Comparison of ENCODE assay signal across 21 mouse cellular contexts in the genomic region with DNA sequence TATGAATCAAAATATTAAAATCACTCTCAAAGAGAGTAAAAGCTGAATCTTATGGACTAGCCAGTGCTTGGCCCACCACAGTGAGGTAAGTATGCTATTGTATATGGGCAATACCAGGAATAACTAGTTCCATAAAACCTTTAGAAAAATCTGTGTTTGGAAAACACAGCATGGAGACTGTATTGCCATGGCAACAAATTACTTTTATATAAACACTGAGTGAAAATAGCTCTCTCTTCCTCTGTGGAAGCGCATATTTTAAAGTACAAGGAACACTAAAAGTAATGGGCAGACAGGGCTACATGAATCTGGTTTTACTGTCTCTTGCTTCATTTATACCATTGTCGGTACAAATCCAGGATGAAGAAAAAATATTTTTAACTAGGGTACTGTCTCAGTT.
A peak's percentile ranks its signal among the peaks of the same experiment; 100 is the strongest.
DNase-seq lines count a peak whose midpoint lies in the region; ATAC-seq and TF ChIP-seq lines count a peak whose summit lies in the region.
"Had no signal": no experiment of that assay in that cellular context is flagged by ENCODE, and none has a peak within 500 bp of the region (broad histone marks: within the 10 kb centered on the region; RNA-seq: fewer than 3 reads in every experiment).

No protein-coding gene starts in this region.

- no peaks in the 10 kb centered on the region for H3K36me3 ChIP-seq in embryonic facial prominence, embryonic 11.5 days (replicated peaks; ENCODE audit: control insufficient read depth, insufficient read depth, low read depth, low read length)
- H3K36me3 ChIP-seq in embryonic facial prominence, embryonic 10.5 days (replicated peaks): no peaks in the 10 kb centered on the region
- H3K36me3 ChIP-seq in hindbrain, embryonic 16.5 days (ENCODE audit: control insufficient read depth, insufficient read depth, low read length): no peaks in the 10 kb centered on the region
- no peaks in the 10 kb centered on the region for H3K36me3 ChIP-seq in hindbrain, embryonic 10.5 days
- H3K36me3 ChIP-seq in lung, embryonic 14.5 days (ENCODE audit: insufficient read depth): no peaks in the 10 kb centered on the region
- H3K36me3 ChIP-seq: embryonic facial prominence, embryonic 12.5 days; limb, embryonic 13.5 days; liver, embryonic 12.5 days had no signal

- no peak overlapping the region for H3K4me2 ChIP-seq in embryonic facial prominence, embryonic 11.5 days (ENCODE audit: low read depth, low read length)
- no peak overlapping the region for H3K4me2 ChIP-seq in hindbrain, embryonic 16.5 days (ENCODE audit: low read length)
- H3K4me2 ChIP-seq in lung, embryonic 14.5 days: no peak overlapping the region
- H3K4me2 ChIP-seq: embryonic facial prominence, embryonic 12.5 days; limb, embryonic 13.5 days; liver, embryonic 12.5 days had no signal

- no peak overlapping the region for H3K27ac ChIP-seq in embryonic facial prominence, embryonic 11.5 days (replicated peaks; ENCODE audit: low read depth, low read length)
- H3K27ac ChIP-seq in embryonic facial prominence, embryonic 10.5 days (replicated peaks): no peak overlapping the region
- H3K27ac ChIP-seq in hindbrain, embryonic 16.5 days (ENCODE audit: low read depth, low read length): no peak overlapping the region
- H3K27ac ChIP-seq in hindbrain, embryonic 10.5 days: no peak overlapping the region
- no peak overlapping the region for H3K27ac ChIP-seq in lung, embryonic 14.5 days (ENCODE audit: low read depth)
- H3K27ac ChIP-seq: embryonic facial prominence, embryonic 12.5 days; gastrocnemius, adult 2 months; kidney, postnatal 0 days; limb, embryonic 13.5 days; liver, embryonic 12.5 days had no signal

- no peaks in the 10 kb centered on the region for H3K4me1 ChIP-seq in embryonic facial prominence, embryonic 11.5 days (ENCODE audit: control insufficient read depth, insufficient read depth, low read length)
- no peaks in the 10 kb centered on the region for H3K4me1 ChIP-seq in embryonic facial prominence, embryonic 10.5 days
- no peaks in the 10 kb centered on the region for H3K4me1 ChIP-seq in hindbrain, embryonic 16.5 days (ENCODE audit: control insufficient read depth, insufficient read depth, low read depth, low read length)
- no peaks in the 10 kb centered on the region for H3K4me1 ChIP-seq in hindbrain, embryonic 10.5 days (replicated peaks)
- no peaks in the 10 kb centered on the region for H3K4me1 ChIP-seq in lung, embryonic 14.5 days (ENCODE audit: insufficient read depth)
- H3K4me1 ChIP-seq: embryonic facial prominence, embryonic 12.5 days; limb, embryonic 13.5 days; liver, embryonic 12.5 days had no signal

- H3K4me3 ChIP-seq in embryonic facial prominence, embryonic 11.5 days (ENCODE audit: low read depth, low read length): no peak overlapping the region
- H3K4me3 ChIP-seq in embryonic facial prominence, embryonic 10.5 days: no peak overlapping the region
- H3K4me3 ChIP-seq in hindbrain, embryonic 16.5 days (ENCODE audit: low read length): no peak overlapping the region
- no peak overlapping the region for H3K4me3 ChIP-seq in hindbrain, embryonic 10.5 days
- no peak overlapping the region for H3K4me3 ChIP-seq in lung, embryonic 14.5 days (ENCODE audit: low read depth, low read length)
- H3K4me3 ChIP-seq: embryonic facial prominence, embryonic 12.5 days; erythroblast, embryonic 14.5 days; gastrocnemius, adult 2 months; limb, embryonic 13.5 days; liver, embryonic 12.5 days had no signal

- TF ChIP-seq CTCF in lung, embryonic 14.5 days (IDR thresholded peaks at IDR 0.05; ENCODE audit: low read depth): no peak

- H3K9ac ChIP-seq in embryonic facial prominence, embryonic 11.5 days (replicated peaks; ENCODE audit: low read length): no peak overlapping the region
- no peak overlapping the region for H3K9ac ChIP-seq in hindbrain, embryonic 16.5 days (ENCODE audit: low read depth, low read length)
- H3K9ac ChIP-seq in lung, embryonic 14.5 days: no peak overlapping the region
- H3K9ac ChIP-seq: embryonic facial prominence, embryonic 12.5 days; limb, embryonic 13.5 days; liver, embryonic 12.5 days had no signal

- DNase-seq in embryonic facial prominence, embryonic 11.5 days (ENCODE audit: low spot score): peak; percentile 8
- DNase-seq in embryonic facial prominence, embryonic 10.5 days (ENCODE audit: low spot score): no peak
- DNase-seq in hindbrain, embryonic 10.5 days (ENCODE audit: low spot score): no peak
- DNase-seq in lung, embryonic 14.5 days: peak; percentile 77
- no peak for DNase-seq in lung, postnatal 36 days
- DNase-seq in brain, embryonic 18.5 days (ENCODE audit: low read depth, low spot score): peak; percentile 36
- DNase-seq: adrenal gland, adult 8-10 months; cerebellum, adult 9-10 months; gastrocnemius, adult 2 months; kidney, adult 2 months; lung, adult 18-20 months; lung, postnatal 4 days; thymus, postnatal 14 days had no signal

- H3K9me3 ChIP-seq in embryonic facial prominence, embryonic 11.5 days (replicated peaks; ENCODE audit: control insufficient read depth, low read length): no peaks in the 10 kb centered on the region
- no peaks in the 10 kb centered on the region for H3K9me3 ChIP-seq in embryonic facial prominence, embryonic 10.5 days
- H3K9me3 ChIP-seq in hindbrain, embryonic 16.5 days (ENCODE audit: control insufficient read depth, low read length): no peaks in the 10 kb centered on the region
- no peaks in the 10 kb centered on the region for H3K9me3 ChIP-seq in hindbrain, embryonic 10.5 days
- no peaks in the 10 kb centered on the region for H3K9me3 ChIP-seq in lung, embryonic 14.5 days (ENCODE audit: low read depth, low read length)
- H3K9me3 ChIP-seq: embryonic facial prominence, embryonic 12.5 days; limb, embryonic 13.5 days; liver, embryonic 12.5 days had no signal

- WGBS in embryonic facial prominence, embryonic 11.5 days: 81% methylated on average over 2 of the region's 2 CpGs
- WGBS in embryonic facial prominence, embryonic 10.5 days: 88% methylated on average over 2 of the region's 2 CpGs
- WGBS in hindbrain, embryonic 16.5 days: 72% methylated on average over 2 of the region's 2 CpGs
- WGBS in hindbrain, embryonic 10.5 days: 91% methylated on average over 2 of the region's 2 CpGs
- 31% methylated on average over 2 of the region's 2 CpGs for WGBS in lung, embryonic 14.5 days

- ATAC-seq in embryonic facial prominence, embryonic 11.5 days (replicated peaks; ENCODE audit: insufficient number of reproducible peaks, low FRiP score, low TSS enrichment, low read depth): no peak
- ATAC-seq in hindbrain, embryonic 16.5 days: peak; percentile 14; the same call in 1 of the 2 replicates
- peak; percentile 76 for ATAC-seq in lung, embryonic 14.5 days (ENCODE audit: insufficient read depth)
- ATAC-seq in megakaryocyte, adult 5-6 weeks (ENCODE audit: poor library complexity, severe bottlenecking): no peak
- ATAC-seq: activated CD4-positive, CD25-positive, alpha-beta regulatory T cell, adult 4 months; liver, embryonic 12.5 days had no signal

- H3K27me3 ChIP-seq in embryonic facial prominence, embryonic 11.5 days (ENCODE audit: control insufficient read depth, insufficient read depth, low read length): no peaks in the 10 kb centered on the region
- no peaks in the 10 kb centered on the region for H3K27me3 ChIP-seq in embryonic facial prominence, embryonic 10.5 days (replicated peaks; ENCODE audit: low read depth, poor library complexity, severe bottlenecking)
- H3K27me3 ChIP-seq in hindbrain, embryonic 16.5 days (replicated peaks; ENCODE audit: control insufficient read depth, insufficient read depth, low read length): no peaks in the 10 kb centered on the region
- H3K27me3 ChIP-seq in hindbrain, embryonic 10.5 days (ENCODE audit: insufficient read depth, poor library complexity, severe bottlenecking): no peaks in the 10 kb centered on the region
- no peaks in the 10 kb centered on the region for H3K27me3 ChIP-seq in lung, embryonic 14.5 days (ENCODE audit: insufficient read depth, low read length)
- H3K27me3 ChIP-seq: embryonic facial prominence, embryonic 12.5 days; limb, embryonic 13.5 days; liver, embryonic 12.5 days had no signal

Comparison
In these comparisons a context has a peak if more than half of its experiments do, and no peak if none do; other contexts are left out.
1. DNase-seq: peak in embryonic facial prominence, embryonic 11.5 days (single experiment), lung, embryonic 14.5 days (single experiment) and brain, embryonic 18.5 days (single experiment); none in embryonic facial prominence, embryonic 10.5 days (single experiment), hindbrain, embryonic 10.5 days (single experiment) and lung, postnatal 36 days (single experiment).
2. ATAC-seq: peak in hindbrain, embryonic 16.5 days (single experiment) and lung, embryonic 14.5 days (single experiment); none in embryonic facial prominence, embryonic 11.5 days (single experiment) and megakaryocyte, adult 5-6 weeks (single experiment).